Mouse (Mus musculus): ENCODE results near the gene Maco1.

GRCm38 (mm10) chr4:134856056-134856455, 2.9 kb upstream of the Maco1 start:
- TF ChIP-seq CTCF (IDR thresholded peaks at IDR 0.05; ENCODE audit: low read depth, low read length) (no peak), EP300 (IDR thresholded peaks at IDR 0.05; ENCODE audit: insufficient read depth, low read depth, low read length) (no peak), POLR2A (IDR thresholded peaks at IDR 0.05; ENCODE audit: insufficient read depth, low read length) (no peak)

Data from ES-Bruce4 (cell line).